Mouse (Mus musculus) ZHBTc4 (cell line): ENCODE data around the gene Sfxn3.

Source experiments
- DNase-seq: peaks from one replicate; pipeline ENCODE4 v3.0.0-alpha.2; 2011; ENCODE audit warnings: low read depth, low spot score

Sfxn3 gene

GRCm38 (mm10) chr19:45047417-45047934, at the start of gene Sfxn3:
Sfxn3 (plus strand) TSS chr19:45047503.
- peak; percentile 96 for DNase-seq

- no peak for DNase-seq
Observed at GRCm38 (mm10) chr19:44997786-44998185, 49.5 kb upstream of the Sfxn3 start.

- DNase-seq = no peak
Observed at GRCm38 (mm10) chr19:44999647-45000046, 47.7 kb upstream of the Sfxn3 start.

GRCm38 (mm10) chr19:45002301-45002700, 45.0 kb upstream of the Sfxn3 start:
- no peak for DNase-seq

DNA sequence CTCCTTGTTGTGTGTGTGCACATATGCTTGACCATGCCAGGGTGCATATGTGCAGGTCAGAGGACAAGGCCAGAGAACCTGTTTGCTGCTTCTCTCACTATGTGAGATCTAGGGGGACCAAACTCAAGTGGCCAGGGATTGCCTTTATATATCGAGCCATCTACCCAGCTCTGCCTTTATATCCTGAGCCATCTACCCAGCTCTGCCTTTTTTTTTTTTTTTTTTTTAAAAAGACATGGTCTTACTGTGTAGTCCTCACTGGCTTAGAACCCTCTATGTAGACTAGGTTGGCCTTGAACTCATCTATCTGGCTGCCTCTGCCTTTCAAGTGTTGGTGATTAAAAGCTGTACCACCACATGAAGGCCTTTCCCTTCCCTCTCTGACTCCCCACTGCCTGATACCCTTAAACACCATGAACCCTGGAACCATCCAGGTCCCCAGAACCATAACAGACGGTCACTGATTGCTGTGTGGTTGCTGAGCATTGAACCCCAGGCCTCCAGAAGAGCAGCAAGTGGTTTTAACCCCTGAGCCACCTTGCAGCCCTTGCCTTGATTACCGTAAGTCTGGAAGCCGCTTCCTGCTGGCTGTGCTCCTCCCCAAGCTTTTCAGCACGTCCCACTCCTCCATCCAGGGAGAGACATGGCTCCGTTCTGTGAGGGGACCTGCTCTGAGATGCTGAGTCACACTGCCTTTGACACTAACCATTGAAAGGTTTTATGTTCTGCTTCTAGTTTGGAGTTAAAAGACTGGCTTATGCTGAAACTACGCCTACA, 43.4 kb upstream of the Sfxn3 start:
- peak; percentile 50 for DNase-seq

DNA sequence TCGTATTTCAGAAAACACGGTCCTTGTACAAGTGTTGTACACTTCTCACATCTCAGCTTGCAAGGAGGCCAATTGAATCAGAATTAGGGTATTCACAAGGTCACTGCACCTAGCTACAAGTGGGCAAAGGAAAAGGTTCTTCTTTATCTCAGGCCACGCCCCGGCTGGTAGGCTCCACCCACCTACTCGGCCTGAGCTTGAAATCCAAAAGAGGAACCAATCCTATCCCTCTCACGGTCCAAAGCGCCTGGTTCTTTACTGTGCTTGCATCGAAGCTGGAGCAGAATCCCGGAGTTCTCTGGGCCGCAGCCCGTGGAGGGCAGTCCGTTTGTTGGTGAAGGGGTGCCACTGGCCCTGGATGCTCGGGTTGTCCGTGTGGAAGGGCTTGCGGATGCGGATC, 41.9 kb upstream of the Sfxn3 start, which contains the start of gene Twnk:
Twnk (plus strand) TSS at position 220 of the 400 bp plus-strand sequence.
- DNase-seq = peak; percentile 91

DNA sequence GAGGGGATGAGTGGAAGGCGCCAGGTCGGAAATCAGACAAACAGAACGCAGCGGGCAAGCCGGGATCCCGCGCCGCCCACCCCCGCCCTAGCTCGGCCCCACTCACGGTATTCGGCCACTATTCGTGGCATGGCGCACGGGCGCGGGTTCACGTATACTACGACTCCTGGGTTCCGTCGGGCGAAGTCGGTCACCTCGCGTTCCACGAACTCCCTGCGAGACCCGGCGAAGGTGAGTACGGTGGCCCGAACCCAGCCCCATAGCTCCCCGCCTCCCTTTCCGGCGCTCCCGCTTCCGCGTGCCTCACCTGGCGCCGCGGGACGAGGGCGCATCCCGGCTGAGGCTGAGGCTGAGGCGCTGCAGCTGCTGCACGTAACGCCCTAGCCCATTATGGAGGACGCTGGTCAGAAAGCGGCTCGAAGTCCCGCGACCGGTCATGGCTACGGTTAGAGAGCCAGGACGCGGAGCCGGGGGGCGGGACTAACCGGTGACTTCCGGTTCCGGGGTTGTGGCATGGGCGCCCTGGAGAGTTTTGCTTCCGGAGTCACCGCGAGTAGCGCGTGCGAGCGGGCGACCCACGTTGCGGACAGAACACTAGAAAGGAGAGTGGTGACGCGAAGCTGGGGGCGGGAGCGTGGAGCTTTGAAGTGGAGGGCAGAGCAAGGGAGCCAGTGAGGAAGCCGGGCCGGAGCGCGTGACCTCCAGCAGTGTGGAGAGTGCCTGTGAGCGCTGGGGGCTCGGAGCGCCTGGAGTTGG, 41.2 kb upstream of the Sfxn3 start, which contains the start of gene Mrpl43:
Mrpl43 (minus strand) TSS at position 486 of the 756 bp plus-strand sequence.
- DNase-seq = peak; percentile 97

DNA sequence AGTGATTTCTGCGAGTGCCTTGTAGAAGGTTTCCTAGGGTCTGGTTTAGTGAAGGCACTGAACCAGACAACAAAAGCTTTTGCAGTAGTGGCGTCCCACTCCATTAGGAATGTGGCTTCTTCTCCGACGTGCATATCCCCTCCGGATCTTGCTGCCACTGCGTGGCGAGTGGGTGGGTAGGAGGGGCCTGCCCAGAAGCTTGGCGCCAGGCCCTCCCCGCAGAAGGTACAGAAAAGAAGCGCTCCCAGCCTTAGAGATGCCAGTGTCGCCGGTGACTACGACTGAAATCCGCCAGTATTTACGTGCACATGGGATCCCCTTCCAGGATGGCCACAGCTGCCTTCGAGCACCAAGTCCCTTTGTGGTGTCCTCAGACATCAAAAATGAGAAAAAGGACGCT, 40.3 kb upstream of the Sfxn3 start:
- DNase-seq = peak; percentile 30

- no peak for DNase-seq
Observed at GRCm38 (mm10) chr19:45007425-45008191, 39.7 kb upstream of the Sfxn3 start.

- DNase-seq = no peak
Observed at GRCm38 (mm10) chr19:45010646-45011045, 36.7 kb upstream of the Sfxn3 start.

DNA sequence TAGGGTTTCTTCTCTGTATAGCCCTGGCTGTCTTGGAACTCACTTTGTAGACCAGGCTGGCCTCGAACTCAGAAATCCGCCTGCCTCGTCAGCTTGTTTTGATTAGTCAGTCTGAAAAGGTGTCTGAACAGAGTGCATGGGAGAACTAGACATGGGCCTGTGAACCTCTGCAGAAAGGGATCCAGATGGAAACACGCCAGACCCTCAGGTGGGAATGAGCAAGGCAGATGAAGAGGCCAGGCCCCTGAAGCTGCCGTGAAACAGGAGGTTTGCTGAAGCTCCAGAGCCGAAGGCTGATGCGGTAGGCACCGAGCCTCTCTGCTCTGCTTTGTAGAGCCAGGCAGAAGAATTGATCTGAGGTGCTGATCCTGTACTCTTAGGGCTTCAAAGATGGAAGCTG, 35.1 kb upstream of the Sfxn3 start:
- DNase-seq = no peak

DNA sequence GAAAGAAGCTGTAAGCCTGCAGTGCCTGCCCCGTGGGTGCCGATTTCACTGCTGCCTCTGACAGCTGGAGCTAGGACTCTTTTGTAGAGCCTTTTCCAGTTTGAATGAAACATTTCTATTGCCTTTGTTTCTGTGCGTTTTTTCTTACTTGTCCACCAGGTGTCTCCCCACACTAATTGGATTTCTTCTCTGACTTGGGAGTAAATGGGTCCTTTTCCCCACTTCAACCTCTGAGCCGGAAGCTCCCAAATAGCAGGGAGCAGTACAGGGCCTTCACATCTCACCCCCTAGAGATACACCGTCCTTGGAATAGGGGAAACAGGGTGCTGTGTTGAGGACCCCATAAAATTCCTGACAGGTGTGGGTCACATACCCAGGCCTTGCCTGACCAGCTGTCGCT, 34.7 kb upstream of the Sfxn3 start:
- no peak for DNase-seq

GRCm38 (mm10) chr19:45013581-45014225, 33.6 kb upstream of the Sfxn3 start:
- no peak for DNase-seq

DNA sequence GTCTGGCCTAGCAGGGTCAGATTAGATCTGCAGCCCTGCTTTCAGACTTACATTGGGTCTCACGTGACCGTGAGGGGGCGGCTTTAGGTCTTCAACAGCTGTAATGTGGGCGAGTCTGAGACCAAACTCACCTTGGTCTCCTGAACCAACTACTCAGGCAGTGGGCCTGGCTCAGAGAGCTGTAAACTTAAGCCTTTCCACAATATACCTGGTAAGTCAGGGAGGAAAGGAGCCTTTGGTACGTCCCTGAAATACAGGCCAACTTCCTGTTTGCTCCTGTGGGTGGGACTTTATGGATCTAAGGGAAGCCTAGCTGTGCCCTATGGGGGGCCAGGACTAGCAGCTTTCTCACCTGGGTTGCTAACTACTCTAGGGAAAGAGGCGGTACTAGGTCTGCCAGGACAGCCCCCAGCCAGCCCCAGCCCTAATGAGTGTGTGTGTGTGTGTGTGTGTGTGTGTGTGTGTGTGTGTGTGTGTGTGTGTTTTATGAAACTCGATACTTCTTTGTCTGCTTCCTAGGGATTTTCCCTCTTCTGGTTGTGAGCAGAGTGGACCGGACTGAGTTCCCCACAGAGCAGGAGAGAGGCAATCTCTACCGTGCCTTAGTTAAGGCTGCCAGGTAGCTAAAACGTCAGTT, 32.9 kb upstream of the Sfxn3 start, which contains the start of gene Lzts2:
Lzts2 (plus strand) TSS at position 80 of the 637 bp plus-strand sequence.
- DNase-seq = peak; percentile 72

DNA sequence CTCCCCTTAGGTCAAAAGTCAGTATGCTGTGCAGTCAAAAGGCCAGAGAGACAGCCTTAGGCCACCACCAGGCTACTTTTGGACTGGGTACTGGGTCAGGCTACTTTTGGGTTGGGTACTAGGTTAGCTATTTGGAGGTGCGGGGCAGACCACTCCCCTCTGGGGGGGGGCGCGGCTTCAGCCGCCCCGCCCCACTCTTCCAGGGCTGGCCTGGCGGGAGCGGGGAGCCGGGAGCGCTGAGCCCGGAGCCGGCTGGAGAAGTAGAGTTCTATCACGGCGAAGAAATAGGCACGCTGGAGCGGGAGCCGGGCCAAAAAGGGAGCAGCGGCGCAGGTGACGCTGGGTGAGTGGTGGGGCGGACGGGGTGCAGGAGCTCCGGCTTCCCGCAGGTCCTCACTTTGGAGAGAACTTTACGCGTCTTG, 32.3 kb upstream of the Sfxn3 start:
- DNase-seq = peak; percentile 73

- peak; percentile 71 for DNase-seq
Observed at GRCm38 (mm10) chr19:45015518-45016281, 31.6 kb upstream of the Sfxn3 start.

DNA sequence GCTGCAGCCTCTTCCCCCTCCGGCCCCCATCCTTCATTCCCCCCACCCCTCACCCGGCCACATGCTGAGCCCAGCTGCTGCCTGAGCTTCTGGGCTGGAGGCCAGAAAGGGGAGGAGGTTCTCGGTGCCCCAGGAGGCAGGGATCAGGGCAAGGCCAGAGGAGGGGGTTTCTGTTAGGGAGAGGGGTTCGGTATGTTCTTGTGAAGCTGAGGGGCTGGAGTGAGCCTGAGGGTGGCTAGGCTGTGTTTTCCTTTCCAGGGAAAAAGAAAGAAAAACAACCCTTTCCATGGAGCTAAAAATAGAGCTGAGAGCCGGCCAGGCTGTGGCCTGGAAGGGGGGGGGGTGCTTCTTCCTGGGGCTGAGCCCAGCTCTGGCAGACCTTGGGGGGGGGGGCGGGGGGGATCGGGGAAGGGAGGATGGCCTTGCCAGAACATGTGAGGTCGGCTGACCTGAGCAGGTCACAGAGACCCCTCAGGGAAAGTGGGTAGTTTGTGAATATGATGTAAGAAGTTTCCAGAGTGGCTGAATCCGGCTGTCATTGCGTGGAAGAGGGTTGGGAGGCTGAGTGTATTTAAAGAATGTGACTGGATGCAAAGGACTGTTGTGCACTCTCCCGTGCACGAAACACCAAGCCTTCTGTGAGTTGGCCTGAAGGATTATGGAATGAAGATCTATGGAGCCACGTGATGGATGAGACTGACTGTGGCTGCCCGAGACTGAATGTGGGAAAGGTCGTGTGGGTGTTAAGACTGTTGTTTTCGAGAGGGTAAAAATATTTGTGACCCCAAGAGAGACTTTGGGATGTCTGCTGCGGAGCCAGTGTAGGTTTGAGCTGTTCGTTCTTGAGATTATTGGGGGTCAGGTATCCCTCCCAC, 30.7 kb upstream of the Sfxn3 start:
- DNase-seq = no peak

- DNase-seq = peak; percentile 73
Observed at GRCm38 (mm10) chr19:45017216-45017771, 30.0 kb upstream of the Sfxn3 start.
